Mouse (Mus musculus) urinary bladder, postnatal 25 days (tissue): ENCODE measurements around the gene Alk.

Experiments
- DNase-seq: peaks from one replicate; pipeline ENCODE4 v3.0.0; 2022; ENCODE audit warnings: low spot score

Gene Alk

DNA sequence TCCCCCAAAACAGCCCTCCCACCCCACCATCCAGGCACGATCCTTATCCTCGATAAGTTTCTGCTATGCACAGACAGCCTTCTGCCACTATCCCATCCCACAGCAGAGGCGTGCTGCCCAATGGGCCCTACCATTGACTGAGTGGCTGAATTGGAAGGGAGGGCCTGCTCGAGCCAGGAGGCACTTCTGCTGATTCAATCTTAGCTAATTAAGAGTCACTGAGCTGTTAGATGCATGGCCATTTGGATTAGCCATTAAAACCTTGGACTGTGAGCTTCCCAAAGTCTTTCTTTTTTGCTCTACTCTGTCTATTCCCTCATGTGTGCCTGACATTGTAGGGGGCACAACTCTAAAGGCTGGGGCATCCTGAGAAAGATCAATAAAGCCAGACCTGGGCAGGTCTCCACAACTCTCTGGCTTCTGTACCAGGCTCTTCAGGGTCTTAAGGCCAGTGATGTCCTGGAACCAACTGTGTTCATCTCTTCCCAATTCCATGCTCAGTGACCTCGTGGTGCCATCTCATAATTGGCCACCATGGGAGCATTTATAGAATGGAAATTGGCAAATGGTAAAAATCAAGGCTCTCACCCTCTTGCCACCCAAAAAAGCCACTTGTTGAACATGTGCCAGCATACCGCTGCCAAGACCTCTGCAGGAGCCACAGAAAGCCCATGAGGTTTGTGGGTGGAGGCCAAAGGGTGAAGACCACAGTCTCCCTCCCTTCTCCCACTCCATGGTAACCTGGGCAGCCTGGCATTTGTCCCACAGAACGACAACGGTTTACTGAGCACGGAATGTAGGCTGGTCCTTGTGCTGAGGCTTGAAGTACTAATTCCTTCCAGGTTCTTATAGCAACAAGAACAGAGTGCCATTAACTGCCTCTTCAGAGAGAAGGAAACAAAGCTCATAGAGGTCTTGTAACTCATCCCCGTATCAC is 582.4 kb downstream of the Alk start:
- DNase-seq, result no peak

GRCm38 (mm10) chr17:72017329-72017728 is 587.1 kb downstream of the Alk start:
- DNase-seq, result no peak

DNA sequence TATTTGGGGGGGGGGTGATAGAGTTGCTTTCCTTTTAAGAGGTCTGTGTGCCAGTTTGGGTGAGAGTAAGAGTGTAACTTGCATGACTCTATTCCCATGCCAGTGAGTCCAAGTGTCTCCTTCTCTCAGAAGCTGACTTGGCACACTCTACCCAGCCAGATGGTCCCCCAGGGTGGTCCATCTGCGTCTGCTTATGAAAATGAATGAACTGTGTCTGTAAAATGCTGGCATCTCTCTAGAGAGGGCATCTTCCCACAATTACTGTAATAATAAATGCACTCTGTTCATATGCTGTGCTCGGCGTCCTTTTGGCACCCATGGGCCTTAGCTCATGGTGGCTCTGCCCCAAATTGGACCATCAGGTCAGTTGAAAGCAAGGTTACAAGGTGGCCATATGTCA is 589.2 kb downstream of the Alk start:
- DNase-seq, result no peak

GRCm38 (mm10) chr17:72012775-72013174 is 591.7 kb downstream of the Alk start:
- DNase-seq, result no peak

- no peak for DNase-seq
Measured at GRCm38 (mm10) chr17:72009836-72010235, 594.6 kb downstream of the Alk start.

DNA sequence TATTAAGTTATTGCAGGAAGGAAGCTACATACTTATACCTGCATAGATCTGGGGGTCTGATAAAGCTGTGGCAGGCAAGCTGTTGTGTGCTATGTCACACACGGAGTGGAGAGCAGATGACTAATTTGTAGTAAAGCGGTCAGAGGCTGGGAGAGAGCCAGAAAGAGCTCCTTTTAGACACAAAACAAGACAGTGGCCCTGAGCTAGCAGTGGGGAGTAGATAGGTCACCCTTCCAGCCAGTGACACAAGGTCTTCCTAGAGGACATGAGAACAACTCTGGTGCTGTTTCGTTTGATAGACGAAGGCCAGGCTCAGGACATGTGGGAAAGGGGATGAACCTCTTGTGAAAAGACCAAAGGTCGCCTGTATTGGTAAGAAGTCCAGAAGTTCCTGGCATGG is 596.0 kb downstream of the Alk start:
- DNase-seq, result no peak

- DNase-seq, result no peak
Measured at GRCm38 (mm10) chr17:72005365-72005764, 599.1 kb downstream of the Alk start.

- no peak for DNase-seq
Measured at GRCm38 (mm10) chr17:71999527-72000482, 604.6 kb downstream of the Alk start.

DNA sequence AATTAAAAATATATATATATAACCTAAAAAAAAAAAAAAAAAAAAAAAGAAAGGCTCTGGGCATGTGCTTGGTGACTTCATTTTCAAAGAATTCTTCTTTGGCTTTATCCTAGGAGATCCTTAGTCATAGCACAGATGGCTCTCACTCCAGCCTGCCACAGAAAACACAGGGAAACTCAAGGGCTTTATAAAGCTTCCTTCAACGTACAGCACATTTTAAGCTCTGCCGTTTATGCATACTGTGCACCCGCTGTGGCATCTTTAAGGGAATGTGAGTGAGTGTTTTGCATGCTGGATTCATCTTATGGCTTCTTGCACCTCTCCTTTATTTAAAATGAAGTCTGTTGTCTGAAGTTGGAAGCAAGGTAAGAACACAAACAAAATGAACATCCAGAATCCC is 606.7 kb downstream of the Alk start:
- no peak for DNase-seq

- DNase-seq, result no peak
Measured at GRCm38 (mm10) chr17:71995539-71995938, 608.9 kb downstream of the Alk start.

GRCm38 (mm10) chr17:71994144-71994543 is 610.3 kb downstream of the Alk start:
- no peak for DNase-seq

GRCm38 (mm10) chr17:71993011-71993410 is 611.4 kb downstream of the Alk start:
- DNase-seq, result no peak

- no peak for DNase-seq
Measured at GRCm38 (mm10) chr17:71991260-71991659, 613.2 kb downstream of the Alk start.

- no peak for DNase-seq
Measured at GRCm38 (mm10) chr17:71990176-71990720, 614.2 kb downstream of the Alk start.

GRCm38 (mm10) chr17:71988736-71989569 is 615.5 kb downstream of the Alk start:
- DNase-seq, result no peak

DNA sequence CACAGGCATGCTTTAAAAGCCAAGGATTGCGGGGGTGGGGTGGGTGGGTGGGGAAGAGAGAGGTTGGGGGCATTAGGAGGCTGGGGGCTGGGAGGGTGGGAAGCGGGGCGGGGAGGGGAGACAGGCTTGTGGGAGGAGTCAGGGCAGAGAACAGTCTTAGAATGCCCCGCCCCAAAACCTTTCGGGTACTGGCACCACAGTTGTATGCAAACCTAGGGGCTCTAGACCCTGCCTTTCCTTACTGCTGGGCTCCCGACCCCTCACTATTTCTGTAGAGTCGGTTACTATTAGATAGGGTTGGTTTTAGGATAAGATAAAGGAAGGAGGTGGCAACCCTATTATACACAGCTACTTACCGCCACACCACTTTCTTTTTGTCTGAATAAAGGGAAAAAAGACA is 617.4 kb downstream of the Alk start:
- DNase-seq, result no peak

- DNase-seq, result no peak
Measured at GRCm38 (mm10) chr17:71986456-71986855, 618.0 kb downstream of the Alk start.

GRCm38 (mm10) chr17:71981177-71981576 is 623.2 kb downstream of the Alk start:
- no peak for DNase-seq

- no peak for DNase-seq
Measured at GRCm38 (mm10) chr17:71980518-71981145, 623.8 kb downstream of the Alk start.

DNA sequence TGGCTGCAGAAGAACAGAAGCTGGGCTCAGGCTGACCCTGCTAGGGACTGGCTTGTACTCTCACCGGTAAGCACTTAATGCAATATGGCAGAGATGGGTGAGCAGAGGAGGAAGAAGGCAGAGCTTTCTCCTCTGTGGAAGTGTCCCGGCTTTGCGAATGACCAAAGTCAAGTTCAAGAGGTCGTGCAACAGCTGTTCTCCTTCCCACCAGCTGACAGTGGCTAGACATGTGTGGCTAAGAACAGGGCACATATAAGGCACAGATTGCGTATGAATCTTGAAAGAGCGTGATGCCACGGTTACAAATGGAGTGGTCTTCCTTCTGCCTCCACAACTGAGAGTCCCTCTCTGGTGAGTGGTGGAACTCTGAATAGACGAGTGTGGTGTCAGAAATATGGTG is 625.3 kb downstream of the Alk start:
- no peak for DNase-seq

- no peak for DNase-seq
Measured at GRCm38 (mm10) chr17:71976661-71977060, 627.8 kb downstream of the Alk start.
